In the genomic region with DNA sequence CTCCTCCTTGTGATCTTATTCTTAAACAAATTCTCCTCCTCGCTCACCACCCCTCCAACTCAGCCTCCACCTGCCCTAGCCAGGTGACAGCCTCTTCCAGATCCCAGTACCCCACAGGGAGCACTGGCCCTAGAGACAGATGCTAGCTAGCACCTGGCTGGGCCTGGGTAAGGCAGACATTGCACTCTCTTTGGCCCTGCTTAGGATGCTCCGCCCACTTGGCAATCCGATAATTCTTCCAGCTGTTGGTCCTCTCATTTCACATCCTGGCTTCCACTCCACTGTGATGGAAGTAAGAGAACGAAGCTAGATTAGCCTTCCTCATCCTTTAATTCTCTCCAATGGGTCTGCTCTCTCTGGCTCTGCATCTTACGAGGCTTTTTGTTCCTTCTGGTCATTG, we compare ENCODE assay signal across 9 mouse cellular contexts.
DNase-seq lines count a peak whose midpoint lies in the region; ATAC-seq and TF ChIP-seq lines count a peak whose summit lies in the region.
"Had no signal": no experiment of that assay in that cellular context is flagged by ENCODE, and none has a peak within 500 bp of the region (broad histone marks: within the 10 kb centered on the region; RNA-seq: fewer than 3 reads in every experiment).

No protein-coding gene starts in this region.

- peaks cover 24% of the 10 kb centered on the region for H3K27me3 ChIP-seq in embryonic facial prominence, embryonic 10.5 days (replicated peaks; ENCODE audit: low read depth, poor library complexity, severe bottlenecking)
- H3K27me3 ChIP-seq in thymus, adult 2 months (ENCODE audit: control insufficient read depth, insufficient read depth, low read length): no peaks in the 10 kb centered on the region
- H3K27me3 ChIP-seq in intestine, embryonic 16.5 days (replicated peaks; ENCODE audit: control insufficient read depth, insufficient read depth, low read length): no peaks in the 10 kb centered on the region
- H3K27me3 ChIP-seq: liver, embryonic 12.5 days had no signal

- H3K4me3 ChIP-seq in embryonic facial prominence, embryonic 10.5 days: peak overlapping the region; percentile 36
- no peak overlapping the region for H3K4me3 ChIP-seq in thymus, adult 2 months (ENCODE audit: control insufficient read depth, insufficient read depth, low read length)
- H3K4me3 ChIP-seq in intestine, embryonic 16.5 days (ENCODE audit: low read length): no peak overlapping the region
- H3K4me3 ChIP-seq: liver, embryonic 12.5 days had no signal

- WGBS in embryonic facial prominence, embryonic 10.5 days: 32% methylated on average over 5 of the region's 5 CpGs
- 56% methylated on average over 5 of the region's 5 CpGs for WGBS in thymus, adult 2 months
- WGBS in intestine, embryonic 16.5 days: 34% methylated on average over 5 of the region's 5 CpGs

- intact Hi-C loops in heart, postnatal 36 days (cut with DNase I): no loop called here

- TF ChIP-seq CTCF in brain, embryonic 14.5 days (IDR thresholded peaks at IDR 0.05; ENCODE audit: borderline replicate concordance, extremely low read depth, insufficient read depth, insufficient read length): no peak
- no peak for TF ChIP-seq CTCF in thymus, adult 2 months (IDR thresholded peaks at IDR 0.05; ENCODE audit: borderline replicate concordance, control insufficient read depth, extremely low read depth, insufficient read depth, low read length, poor library complexity)

- no peaks in the 10 kb centered on the region for H3K36me3 ChIP-seq in embryonic facial prominence, embryonic 10.5 days (replicated peaks)
- H3K36me3 ChIP-seq in thymus, adult 2 months (ENCODE audit: control insufficient read depth, insufficient read depth, low read length): no peaks in the 10 kb centered on the region
- no peaks in the 10 kb centered on the region for H3K36me3 ChIP-seq in intestine, embryonic 16.5 days (ENCODE audit: control insufficient read depth, insufficient read depth, low read length)
- H3K36me3 ChIP-seq: liver, embryonic 12.5 days had no signal

- H3K4me2 ChIP-seq in intestine, embryonic 16.5 days (ENCODE audit: low read depth, low read length): no peak overlapping the region
- H3K4me2 ChIP-seq: liver, embryonic 12.5 days had no signal

- no peak for TF ChIP-seq POLR2A in brain, embryonic 14.5 days (IDR thresholded peaks at IDR 0.05; ENCODE audit: borderline replicate concordance, extremely low read depth, insufficient read depth, insufficient read length, poor library complexity, severe bottlenecking)
- no peak for TF ChIP-seq POLR2A in thymus, adult 2 months (IDR thresholded peaks at IDR 0.05; ENCODE audit: control insufficient read depth, extremely low read depth, insufficient read depth, low read length, poor library complexity)

- H3K27ac ChIP-seq in embryonic facial prominence, embryonic 10.5 days (replicated peaks): no peak overlapping the region
- no peak overlapping the region for H3K27ac ChIP-seq in thymus, adult 2 months (ENCODE audit: control insufficient read depth, insufficient read depth, low read length)
- H3K27ac ChIP-seq in intestine, embryonic 16.5 days (ENCODE audit: low read length): no peak overlapping the region
- H3K27ac ChIP-seq: liver, embryonic 12.5 days had no signal

- H3K4me1 ChIP-seq in embryonic facial prominence, embryonic 10.5 days: peaks cover 15% of the 10 kb centered on the region
- no peaks in the 10 kb centered on the region for H3K4me1 ChIP-seq in thymus, adult 2 months (replicated peaks; ENCODE audit: control insufficient read depth, insufficient read depth, low read length)
- peaks cover 4% of the 10 kb centered on the region; the same call in 1 of the 2 replicates for H3K4me1 ChIP-seq in intestine, embryonic 16.5 days (ENCODE audit: control insufficient read depth, insufficient read depth, low read length)
- H3K4me1 ChIP-seq: liver, embryonic 12.5 days had no signal

- no peak for ATAC-seq in intestine, embryonic 16.5 days
- ATAC-seq: liver, embryonic 12.5 days had no signal

- no peaks in the 10 kb centered on the region for H3K9me3 ChIP-seq in embryonic facial prominence, embryonic 10.5 days
- H3K9me3 ChIP-seq in intestine, embryonic 16.5 days (ENCODE audit: control insufficient read depth, low read length): no peaks in the 10 kb centered on the region
- H3K9me3 ChIP-seq: liver, embryonic 12.5 days had no signal

- peak; percentile 27 for DNase-seq in brain, embryonic 14.5 days (ENCODE audit: low read depth)
- DNase-seq in embryonic facial prominence, embryonic 10.5 days (ENCODE audit: low spot score): no peak
- peak; percentile 37 to 43 for DNase-seq in heart, postnatal 36 days
- DNase-seq in lung, postnatal 36 days: peak; percentile 27
- DNase-seq in adrenal gland, postnatal 14 days: no peak
- DNase-seq in thymus, adult 2 months: no peak
- DNase-seq: cerebellum, adult 9-10 months had no signal

- H3K9ac ChIP-seq in intestine, embryonic 16.5 days (ENCODE audit: low read depth, low read length): no peak overlapping the region
- H3K9ac ChIP-seq: liver, embryonic 12.5 days had no signal

Comparison
In these comparisons a context has a peak if more than half of its experiments do, and no peak if none do; other contexts are left out.
1. DNase-seq: peak in brain, embryonic 14.5 days (single experiment), heart, postnatal 36 days (2 of 2) and lung, postnatal 36 days (single experiment); none in embryonic facial prominence, embryonic 10.5 days (single experiment), adrenal gland, postnatal 14 days (single experiment) and thymus, adult 2 months (single experiment).